Mouse (Mus musculus): ENCODE results near the gene P2rx4.

DNA sequence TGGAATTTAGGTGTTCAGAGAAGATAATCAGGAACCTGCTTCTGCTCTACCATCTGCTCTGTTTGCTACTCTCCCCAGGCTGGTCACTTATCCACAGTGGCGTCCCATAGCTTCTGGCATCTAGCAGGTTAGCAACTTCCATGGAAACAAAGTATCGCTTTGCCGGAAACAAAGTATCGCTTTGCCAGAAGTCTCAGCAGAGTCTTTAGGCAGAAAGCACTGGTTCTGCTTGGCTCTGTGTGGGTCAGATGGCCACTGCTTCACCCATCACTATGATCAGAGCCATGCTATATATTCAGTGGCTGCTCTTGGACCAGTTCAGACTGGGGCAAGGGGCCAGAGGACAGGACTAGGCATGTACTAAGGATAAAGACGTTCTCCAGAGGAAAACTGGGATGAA, 35.0 kb upstream of the P2rx4 start:
- no peak for TF ChIP-seq GATA1 (IDR thresholded peaks at IDR 0.05; ENCODE audit: low read length)
- TF ChIP-seq TAL1 (IDR thresholded peaks at IDR 0.05; ENCODE audit: low read length), result no peak
